13 mouse cellular contexts compared by ENCODE assay signal in genomic region chr1:193971537-193971936, GRCm38 (mm10).
"Had no signal": no experiment of that assay in that cellular context is flagged by ENCODE, and none has a peak within 500 bp of the region (broad histone marks: within the 10 kb centered on the region; RNA-seq: fewer than 3 reads in every experiment).

No protein-coding gene starts in this region.

- H3K9me3 ChIP-seq: liver, embryonic 12.5 days; lung, embryonic 15.5 days; midbrain, embryonic 10.5 days; neural tube, embryonic 15.5 days had no signal

- DNase-seq: kidney, adult 18-20 months; kidney, postnatal 36 days; left cerebral cortex, postnatal 4 days; midbrain, embryonic 14.5 days; right cerebral cortex, adult 18-20 months; thymus, postnatal 4 days had no signal

- H3K9ac ChIP-seq: liver, embryonic 12.5 days; lung, embryonic 15.5 days; neural tube, embryonic 15.5 days had no signal

- H3K4me3 ChIP-seq: layer of hippocampus, adult 2 months; liver, embryonic 12.5 days; lung, embryonic 15.5 days; midbrain, embryonic 10.5 days; myocyte; neural tube, embryonic 15.5 days had no signal

- H3K4me1 ChIP-seq: liver, embryonic 12.5 days; midbrain, embryonic 10.5 days had no signal

- H3K4me2 ChIP-seq: liver, embryonic 12.5 days; lung, embryonic 15.5 days; neural tube, embryonic 15.5 days had no signal

- H3K36me3 ChIP-seq: liver, embryonic 12.5 days; lung, embryonic 15.5 days; midbrain, embryonic 10.5 days; neural tube, embryonic 15.5 days had no signal

- ATAC-seq: liver, embryonic 12.5 days had no signal

- H3K27ac ChIP-seq: layer of hippocampus, adult 2 months; liver, embryonic 12.5 days; lung, embryonic 15.5 days; midbrain, embryonic 10.5 days; neural tube, embryonic 15.5 days; stomach, postnatal 0 days had no signal

- H3K27me3 ChIP-seq: liver, embryonic 12.5 days; lung, embryonic 15.5 days; neural tube, embryonic 15.5 days had no signal
